Mouse (Mus musculus) midbrain, embryonic 11.5 days (tissue): ENCODE results near the gene Rilp. TPM values are rescaled to one million over a fixed set of nuclear protein-coding genes. Genes with fewer than 3 reads are reported as not detected.

Experiments used
- ATAC-seq: fragments of 200-750 bp; cut with Nextera tagmentation; 2 replicates; pipeline ENCODE4 v1.8.0; 2017; ENCODE audit warnings: moderate TSS enrichment, moderate library complexity; ENCODE audit not compliant: low FRiP score
- DNase-seq: peaks from one replicate; pipeline ENCODE4 v3.0.0; 2015; ENCODE audit warnings: low spot score; ENCODE audit errors: missing footprints
- H3K27ac ChIP-seq: fragments of 300-500 bp; sonication (generic); 2 replicates; pipeline ENCODE4 v1.5.1; 2014; ENCODE audit warnings: low read depth, low read length
- H3K27me3 ChIP-seq: fragments of 300-500 bp; sonication (generic); 2 replicates; pipeline ENCODE4 v1.6.1; 2014; ENCODE audit warnings: mild to moderate bottlenecking, low read length, moderate library complexity, mixed read lengths; ENCODE audit not compliant: control insufficient read depth, insufficient read depth
- H3K36me3 ChIP-seq: fragments of 300-500 bp; sonication (generic); 2 replicates; pipeline ENCODE4 v1.6.1; 2014; ENCODE audit warnings: mild to moderate bottlenecking, low read length, moderate library complexity, mixed read lengths; ENCODE audit not compliant: control insufficient read depth, insufficient read depth
- H3K4me1 ChIP-seq: fragments of 300-500 bp; sonication (generic); 2 replicates; pipeline ENCODE4 v1.6.1; 2014; ENCODE audit warnings: low read length; ENCODE audit not compliant: control insufficient read depth, insufficient read depth
- H3K4me2 ChIP-seq: fragments of 300-500 bp; sonication (generic); 2 replicates; pipeline ENCODE4 v1.6.1; 2014; ENCODE audit warnings: mild to moderate bottlenecking, moderate library complexity
- H3K4me3 ChIP-seq: fragments of 300-500 bp; sonication (generic); 2 replicates; pipeline ENCODE4 v1.5.1; 2014; ENCODE audit warnings: low read depth, low read length
- H3K9ac ChIP-seq: fragments of 300-500 bp; sonication (generic); 2 replicates; pipeline ENCODE4 v1.6.1; 2014; ENCODE audit warnings: low read length
- H3K9me3 ChIP-seq: fragments of 300-500 bp; sonication (generic); 2 replicates; pipeline ENCODE4 v1.6.1; 2016; ENCODE audit warnings: low read length; ENCODE audit not compliant: control insufficient read depth
- WGBS: fragments of 180-500 bp; shearing (Covaris S2); extraction: QIAGEN DNeasy Blood & Tissue Kit; methylation state at CpG from one replicate; pipeline ENCODE4 v1.1.7; 2014; 5-methylcytosine and 5-hydroxymethylcytosine counted together
- polyA plus RNA-seq: library from polyadenylated mRNA; unstranded; fragments of >200 nt; fragmentation: Nextera tagmentation; extraction: Ambion mirVana; gene quantifications from 2 replicates; pipeline ENCODE4 v1.2.1, GENCODE M21; 2014

Rilp gene
- polyA plus RNA-seq, 1 experiment from 2014 or later: 0.53 TPM

- Histone ChIP-seq H3K9me3 (no peaks in the 10 kb centered on the region), H3K4me3 (no peak overlapping the region), H3K4me1 (peaks cover 12% of the 10 kb centered on the region), H3K4me2 (no peak overlapping the region), H3K27me3 (no peaks in the 10 kb centered on the region), H3K36me3 (no peaks in the 10 kb centered on the region), H3K27ac (no peak overlapping the region), H3K9ac (no peak overlapping the region)
- DNase-seq: no peak
- ATAC-seq: no peak
- 89% methylated on average over 6 of the region's 6 CpGs for WGBS
These were observed 44.8 kb upstream of the Rilp start for GRCm38 (mm10) chr11:75465051-75465450.

GRCm38 (mm10) chr11:75466731-75467505, 43.0 kb upstream of the Rilp start:
- peaks cover 7% of the 10 kb centered on the region for H3K4me1 ChIP-seq
- DNase-seq (peak; percentile 82), ATAC-seq (no peak)
- H3K27ac ChIP-seq: no peak overlapping the region
- H3K36me3 ChIP-seq: no peaks in the 10 kb centered on the region
- H3K27me3 ChIP-seq: no peaks in the 10 kb centered on the region
- no peak overlapping the region for H3K4me3 ChIP-seq
- no peaks in the 10 kb centered on the region for H3K9me3 ChIP-seq
- H3K9ac ChIP-seq: no peak overlapping the region
- 95% methylated on average over 4 of the region's 4 CpGs for WGBS
- H3K4me2 ChIP-seq: no peak overlapping the region

- Histone ChIP-seq H3K27me3 (no peaks in the 10 kb centered on the region), H3K9ac (peak overlapping the region; percentile 62), H3K9me3 (no peaks in the 10 kb centered on the region), H3K4me1 (no peaks in the 10 kb centered on the region; the same call in 1 of the 2 replicates), H3K36me3 (no peaks in the 10 kb centered on the region), H3K4me3 (peak overlapping the region; percentile 33), H3K4me2 (peak overlapping the region; percentile 52), H3K27ac (no peak overlapping the region)
- DNase-seq (peak; percentile 90), ATAC-seq (peak; percentile 59; the same call in 1 of the 2 replicates)
- WGBS: 16% methylated on average over 19 of the region's 19 CpGs
These were observed 42.2 kb upstream of the Rilp start for GRCm38 (mm10) chr11:75467512-75468215.

GRCm38 (mm10) chr11:75468410-75468809, 41.5 kb upstream of the Rilp start:
- H3K36me3 ChIP-seq: no peaks in the 10 kb centered on the region
- no peaks in the 10 kb centered on the region for H3K9me3 ChIP-seq
- H3K4me2 ChIP-seq: peak overlapping the region; percentile 52
- peak overlapping the region; percentile 62 for H3K9ac ChIP-seq
- ATAC-seq (no peak), DNase-seq (no peak)
- H3K4me3 ChIP-seq: peak overlapping the region; percentile 33; the same call in 1 of the 2 replicates
- no peak overlapping the region for H3K27ac ChIP-seq
- H3K27me3 ChIP-seq: no peaks in the 10 kb centered on the region
- no peaks in the 10 kb centered on the region for H3K4me1 ChIP-seq
- WGBS: 65% methylated on average over 7 of the region's 7 CpGs

GRCm38 (mm10) chr11:75469261-75469660, 40.6 kb upstream of the Rilp start:
- 89% methylated on average over 4 of the region's 4 CpGs for WGBS
- H3K27ac ChIP-seq: no peak overlapping the region
- ATAC-seq: no peak

GRCm38 (mm10) chr11:75470675-75471074, 39.2 kb upstream of the Rilp start:
- H3K4me3 ChIP-seq: no peak overlapping the region
- no peaks in the 10 kb centered on the region for H3K27me3 ChIP-seq
- 84% methylated on average over 3 of the region's 3 CpGs for WGBS

More at GRCm38 (mm10) chr11:75469261-75469660, 40.6 kb upstream of the Rilp start:
- Histone ChIP-seq H3K9me3 (no peaks in the 10 kb centered on the region), H3K9ac (no peak overlapping the region), H3K4me1 (no peaks in the 10 kb centered on the region), H3K4me2 (no peak overlapping the region), H3K27me3 (no peaks in the 10 kb centered on the region), H3K4me3 (no peak overlapping the region), H3K36me3 (no peaks in the 10 kb centered on the region)
- DNase-seq: no peak

GRCm38 (mm10) chr11:75472469-75473081, 37.3 kb upstream of the Rilp start:
- Histone ChIP-seq H3K36me3 (no peaks in the 10 kb centered on the region), H3K9ac (no peak overlapping the region), H3K9me3 (no peaks in the 10 kb centered on the region), H3K4me2 (no peak overlapping the region), H3K4me1 (no peaks in the 10 kb centered on the region), H3K4me3 (no peak overlapping the region), H3K27ac (no peak overlapping the region), H3K27me3 (no peaks in the 10 kb centered on the region)
- WGBS: 88% methylated on average over 11 of the region's 11 CpGs
- ATAC-seq: no peak
- peak; percentile 72 for DNase-seq

More at GRCm38 (mm10) chr11:75470675-75471074, 39.2 kb upstream of the Rilp start:
- H3K9me3 ChIP-seq: no peaks in the 10 kb centered on the region
- H3K4me1 ChIP-seq: no peaks in the 10 kb centered on the region
- H3K9ac ChIP-seq: no peak overlapping the region
- H3K27ac ChIP-seq: no peak overlapping the region
- ATAC-seq (no peak), DNase-seq (no peak)
- H3K36me3 ChIP-seq: no peaks in the 10 kb centered on the region
- H3K4me2 ChIP-seq: no peak overlapping the region

GRCm38 (mm10) chr11:75473376-75473775, 36.5 kb upstream of the Rilp start:
- no peak overlapping the region for H3K9ac ChIP-seq
- DNase-seq (no peak), ATAC-seq (no peak)
- H3K36me3 ChIP-seq: no peaks in the 10 kb centered on the region
- no peak overlapping the region for H3K4me2 ChIP-seq
- H3K27me3 ChIP-seq: no peaks in the 10 kb centered on the region
- no peak overlapping the region for H3K27ac ChIP-seq
- no peak overlapping the region for H3K4me3 ChIP-seq
- H3K4me1 ChIP-seq: no peaks in the 10 kb centered on the region
- WGBS: 55% methylated on average over 7 of the region's 7 CpGs
- no peaks in the 10 kb centered on the region for H3K9me3 ChIP-seq

GRCm38 (mm10) chr11:75486192-75486591, 23.7 kb upstream of the Rilp start:
- ATAC-seq (peak; percentile 60), DNase-seq (no peak)
- Histone ChIP-seq H3K4me1 (peaks cover 8% of the 10 kb centered on the region), H3K36me3 (peaks cover 16% of the 10 kb centered on the region), H3K9me3 (no peaks in the 10 kb centered on the region), H3K27me3 (no peaks in the 10 kb centered on the region), H3K27ac (no peak overlapping the region), H3K9ac (no peak overlapping the region), H3K4me2 (peak overlapping the region; percentile 28; the same call in 1 of the 2 replicates), H3K4me3 (no peak overlapping the region)
- whole genome bisulfite sequencing: 14% methylated on average over 3 of the region's 3 CpGs
